Mouse (Mus musculus) cerebellum, postnatal 10 days (tissue): ENCODE data around the gene Rnf141.

Experiments used
- DNase-seq, 2 experiments: peaks; one replicate each; pipeline ENCODE4 v3.0.0; 2021; ENCODE audit warnings: mixed read lengths in 2 of 2

The Rnf141 gene

DNA sequence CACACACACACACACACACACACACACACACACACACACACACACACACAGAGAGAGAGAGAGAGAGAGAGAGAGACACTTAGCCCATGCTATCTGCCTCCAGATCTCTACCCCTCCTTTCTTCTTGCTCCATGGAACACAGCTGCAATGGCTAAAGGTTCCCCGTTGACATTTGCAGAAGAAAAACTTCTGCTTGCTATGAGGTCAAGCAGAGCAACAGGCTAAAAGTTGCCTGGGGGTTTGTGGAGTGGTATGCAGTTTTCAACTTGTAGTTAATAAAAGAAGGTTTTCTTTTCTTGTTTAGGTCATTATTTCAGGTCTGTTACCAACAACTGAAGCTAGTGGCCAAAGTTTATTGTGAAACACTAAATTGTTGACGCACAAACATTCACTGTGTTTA, 87.8 kb downstream of the Rnf141 start:
- no peak for DNase-seq

DNA sequence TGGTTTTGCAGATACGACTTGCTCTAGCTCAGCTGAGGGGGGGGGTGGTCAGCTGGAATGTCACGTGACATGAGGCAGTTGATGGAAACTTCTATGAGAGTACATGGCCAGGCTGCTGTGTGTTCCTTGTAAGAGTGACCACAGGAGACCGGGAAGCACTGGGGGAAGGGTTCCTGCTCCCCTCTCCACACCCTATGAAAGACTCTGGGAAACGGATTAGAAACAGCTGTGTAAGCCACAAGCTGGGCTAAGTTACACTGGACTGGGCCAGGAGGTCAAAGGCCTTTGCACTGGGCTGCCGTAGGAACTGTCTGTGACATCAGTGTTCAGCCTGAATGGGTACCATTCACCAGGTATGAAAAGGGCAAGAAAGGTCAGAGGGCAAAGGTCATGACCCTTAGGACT, 90.3 kb downstream of the Rnf141 start:
- DNase-seq, result no peak

DNA sequence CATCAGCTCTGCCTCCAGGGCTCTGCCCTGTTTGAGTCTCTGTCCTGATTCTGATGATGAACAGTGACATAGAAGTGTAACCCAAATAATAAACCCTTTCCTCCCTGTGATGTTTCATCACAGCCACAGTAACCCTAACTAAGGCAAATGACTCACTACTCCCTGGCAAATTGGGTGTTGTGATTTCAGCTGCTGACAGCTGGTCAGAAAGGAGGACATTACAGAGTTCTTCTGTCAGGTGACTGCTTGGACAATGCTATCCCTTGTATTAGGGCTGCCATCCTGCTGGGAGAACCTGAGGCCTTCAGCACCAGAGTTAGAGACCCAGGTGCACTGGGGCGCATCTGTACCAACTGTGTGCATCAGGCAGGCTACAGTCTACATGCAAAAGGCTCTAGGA, 90.9 kb downstream of the Rnf141 start:
- no peak for DNase-seq

GRCm38 (mm10) chr7:110751634-110752033, 92.6 kb downstream of the Rnf141 start:
- no peak for DNase-seq

DNA sequence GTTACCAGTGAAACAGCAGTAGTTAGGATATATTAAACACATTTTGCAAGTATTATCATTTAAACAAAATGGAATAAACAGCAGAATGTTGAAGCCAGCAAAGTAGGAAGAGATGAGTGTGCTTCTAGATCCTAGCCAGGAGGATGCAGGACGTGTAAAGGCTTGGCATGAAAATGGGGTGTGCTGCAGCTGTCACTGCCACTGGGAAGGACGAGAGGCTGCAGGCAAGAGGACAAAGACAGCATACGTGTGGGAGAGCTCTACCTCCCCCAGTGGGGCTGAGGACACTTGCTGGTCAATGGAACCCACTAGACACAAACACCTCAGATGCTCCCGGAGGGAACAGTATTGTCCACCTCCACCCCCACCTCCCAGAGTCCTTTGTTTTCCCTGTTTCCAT, 93.4 kb downstream of the Rnf141 start:
- no peak for DNase-seq
